Mouse (Mus musculus): ENCODE measurements around the gene Rnf111. TPM values are rescaled to one million over a fixed set of nuclear protein-coding genes. Genes with fewer than 3 reads are reported as not detected.
"Not testable (repeated sequence)": the region's sequence is repeated elsewhere in the genome, so short reads cannot be mapped to it uniquely, and the experiment has no call there.

The Rnf111 gene
- polyA plus RNA-seq, 1 experiment: 45.3 TPM

DNA sequence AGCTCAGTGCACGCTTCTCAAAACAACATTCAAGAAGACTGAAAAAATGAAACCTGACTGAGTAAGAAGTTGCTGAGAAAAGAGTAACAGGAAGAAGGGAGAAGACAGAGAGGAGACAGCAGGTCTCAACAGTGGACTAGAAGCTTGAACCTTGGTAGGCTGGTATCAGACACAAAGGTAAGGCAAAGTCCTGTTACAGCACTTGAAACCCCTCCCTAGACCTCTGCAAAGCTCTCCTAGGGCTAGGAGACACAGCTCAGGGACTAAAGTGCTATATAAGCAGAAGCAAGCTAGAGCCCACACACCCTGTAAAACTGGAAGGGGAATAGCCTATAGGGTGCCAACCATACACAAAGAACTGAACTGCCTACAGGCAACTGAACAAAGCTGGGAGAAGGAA, 30.1 kb downstream of the Rnf111 start:
- no peaks in the 10 kb centered on the region for H3K4me1 ChIP-seq (ENCODE audit: control insufficient read depth, insufficient read depth, low read length)
- TF ChIP-seq POLR2A (IDR thresholded peaks at IDR 0.05; ENCODE audit: low read depth, low read length) (no peak), CTCF (IDR thresholded peaks at IDR 0.05; ENCODE audit: borderline replicate concordance, insufficient read depth, low read length) (no peak)
- no peak overlapping the region for H3K27ac ChIP-seq (ENCODE audit: insufficient read depth, low read length)
- H3K4me3 ChIP-seq (ENCODE audit: insufficient read depth, low read length): no peak overlapping the region

DNA sequence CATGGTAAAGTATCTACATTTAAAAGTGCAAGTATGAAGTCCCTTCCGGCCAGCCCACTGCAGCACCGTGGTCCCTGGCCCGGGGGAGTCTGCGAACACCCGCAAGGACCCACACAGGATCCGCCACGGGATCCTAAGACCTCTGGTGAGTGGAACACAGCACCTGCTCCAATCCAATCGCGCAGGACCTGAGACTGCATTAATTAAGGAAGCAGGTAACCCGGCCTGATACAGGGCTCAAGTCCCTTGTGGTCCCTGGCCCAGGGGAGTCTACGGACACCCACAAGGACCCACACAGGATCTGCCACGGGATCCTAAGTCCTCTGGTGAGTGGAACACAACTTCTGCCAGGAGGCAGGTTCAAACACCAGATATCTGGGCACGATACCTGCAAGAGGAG, 40.4 kb downstream of the Rnf111 start:
- H3K4me1 ChIP-seq (ENCODE audit: control insufficient read depth, insufficient read depth, low read length); H3K27ac ChIP-seq (ENCODE audit: insufficient read depth, low read length); H3K4me3 ChIP-seq (ENCODE audit: insufficient read depth, low read length): not testable (repeated sequence)

DNA sequence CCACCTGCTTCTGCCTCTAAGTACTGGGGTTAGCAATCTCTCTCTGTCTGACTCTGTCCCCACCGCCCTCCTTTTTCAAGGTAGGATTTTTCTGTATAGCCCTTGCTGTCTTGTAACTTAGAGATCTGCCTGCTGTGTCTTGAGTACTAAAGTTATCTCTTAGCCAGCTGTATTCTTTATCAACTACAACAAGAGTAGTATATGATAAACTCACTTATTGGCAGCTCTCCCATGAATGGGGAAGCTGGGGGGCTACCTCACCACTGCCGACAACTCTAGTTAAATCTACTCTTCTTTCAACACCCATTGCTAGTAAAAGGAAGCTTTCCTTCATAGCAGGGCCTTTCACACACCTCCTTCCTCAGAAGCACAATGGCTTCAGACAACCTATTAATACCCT, 51.2 kb downstream of the Rnf111 start:
- H3K27ac ChIP-seq (ENCODE audit: insufficient read depth, low read length): no peak overlapping the region
- H3K4me3 ChIP-seq (ENCODE audit: insufficient read depth, low read length): no peak overlapping the region
- no peak for TF ChIP-seq CTCF (IDR thresholded peaks at IDR 0.05; ENCODE audit: borderline replicate concordance, insufficient read depth, low read length)
- no peak for TF ChIP-seq POLR2A (IDR thresholded peaks at IDR 0.05; ENCODE audit: low read depth, low read length)
- H3K4me1 ChIP-seq (ENCODE audit: control insufficient read depth, insufficient read depth, low read length): no peaks in the 10 kb centered on the region

DNA sequence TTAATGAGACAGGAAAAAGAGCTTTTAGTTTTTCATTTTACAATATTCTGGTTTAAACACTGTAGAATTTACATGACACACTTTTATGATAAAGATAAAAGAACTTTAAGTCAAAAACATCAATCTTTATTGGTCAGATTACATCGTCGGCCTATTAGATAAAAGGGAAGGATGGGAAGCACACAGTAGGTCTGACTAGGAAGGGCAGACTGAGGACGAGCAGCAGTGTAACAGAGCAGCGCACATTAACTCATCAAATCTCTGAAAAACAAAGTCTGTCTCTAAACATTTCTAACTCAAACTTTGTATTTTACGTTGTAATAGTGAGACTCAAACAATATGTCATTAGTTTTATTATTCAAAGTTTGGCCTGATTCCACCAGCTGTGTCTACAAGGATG, 54.5 kb downstream of the Rnf111 start:
- H3K4me1 ChIP-seq (ENCODE audit: control insufficient read depth, insufficient read depth, low read length): no peaks in the 10 kb centered on the region
- H3K27ac ChIP-seq (ENCODE audit: insufficient read depth, low read length): no peak overlapping the region
- no peak overlapping the region for H3K4me3 ChIP-seq (ENCODE audit: insufficient read depth, low read length)
- TF ChIP-seq POLR2A (IDR thresholded peaks at IDR 0.05; ENCODE audit: low read depth, low read length) (no peak), CTCF (IDR thresholded peaks at IDR 0.05; ENCODE audit: borderline replicate concordance, insufficient read depth, low read length) (no peak)

DNA sequence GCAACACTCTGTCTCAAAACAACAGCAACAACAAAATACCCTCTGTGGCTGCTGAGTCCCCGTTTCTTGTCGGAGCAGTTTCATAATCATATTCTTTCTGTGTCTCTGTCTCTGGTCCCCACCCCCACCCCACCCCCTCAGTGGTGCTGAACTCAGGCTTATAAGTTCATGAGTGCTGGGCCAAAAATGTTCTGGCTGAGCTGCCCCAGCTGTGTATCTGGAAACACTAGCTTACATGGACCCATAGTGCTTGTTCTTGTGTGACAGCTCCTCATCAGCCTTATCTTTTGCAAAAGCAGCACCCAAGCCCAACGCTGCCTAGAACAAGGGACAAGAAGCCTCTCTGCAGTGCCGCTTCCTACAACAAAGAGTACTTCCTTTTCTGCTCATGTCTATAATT, 63.6 kb downstream of the Rnf111 start:
- Histone ChIP-seq H3K4me1 (ENCODE audit: control insufficient read depth, insufficient read depth, low read length) (no peaks in the 10 kb centered on the region), H3K4me3 (ENCODE audit: insufficient read depth, low read length) (no peak overlapping the region), H3K27ac (ENCODE audit: insufficient read depth, low read length) (no peak overlapping the region)
- TF ChIP-seq POLR2A (IDR thresholded peaks at IDR 0.05; ENCODE audit: low read depth, low read length) (no peak), CTCF (IDR thresholded peaks at IDR 0.05; ENCODE audit: borderline replicate concordance, insufficient read depth, low read length) (no peak)

DNA sequence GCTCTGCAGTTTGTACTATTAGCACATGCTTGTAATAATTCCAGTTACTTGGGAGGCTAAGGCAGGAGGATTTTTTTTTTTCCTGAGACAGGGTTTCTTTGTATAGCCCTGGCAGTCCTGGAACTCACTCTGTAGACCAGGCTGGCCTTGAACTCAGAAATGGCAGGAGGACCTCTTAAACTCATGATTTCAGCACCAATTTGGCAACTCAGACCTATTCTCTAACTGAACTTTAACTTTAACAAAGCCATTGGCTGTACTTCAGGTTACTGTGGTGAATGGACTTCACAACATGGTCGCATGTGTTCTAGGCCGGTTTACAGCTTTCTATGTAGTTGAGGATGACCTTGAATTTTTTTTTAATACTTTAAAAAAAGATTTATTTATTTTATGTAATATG, 80.9 kb downstream of the Rnf111 start:
- no peaks in the 10 kb centered on the region for H3K4me1 ChIP-seq (ENCODE audit: control insufficient read depth, insufficient read depth, low read length)
- no peak overlapping the region for H3K4me3 ChIP-seq (ENCODE audit: insufficient read depth, low read length)
- TF ChIP-seq CTCF (IDR thresholded peaks at IDR 0.05; ENCODE audit: borderline replicate concordance, insufficient read depth, low read length) (no peak), POLR2A (IDR thresholded peaks at IDR 0.05; ENCODE audit: low read depth, low read length) (no peak)
- H3K27ac ChIP-seq (ENCODE audit: insufficient read depth, low read length): no peak overlapping the region

DNA sequence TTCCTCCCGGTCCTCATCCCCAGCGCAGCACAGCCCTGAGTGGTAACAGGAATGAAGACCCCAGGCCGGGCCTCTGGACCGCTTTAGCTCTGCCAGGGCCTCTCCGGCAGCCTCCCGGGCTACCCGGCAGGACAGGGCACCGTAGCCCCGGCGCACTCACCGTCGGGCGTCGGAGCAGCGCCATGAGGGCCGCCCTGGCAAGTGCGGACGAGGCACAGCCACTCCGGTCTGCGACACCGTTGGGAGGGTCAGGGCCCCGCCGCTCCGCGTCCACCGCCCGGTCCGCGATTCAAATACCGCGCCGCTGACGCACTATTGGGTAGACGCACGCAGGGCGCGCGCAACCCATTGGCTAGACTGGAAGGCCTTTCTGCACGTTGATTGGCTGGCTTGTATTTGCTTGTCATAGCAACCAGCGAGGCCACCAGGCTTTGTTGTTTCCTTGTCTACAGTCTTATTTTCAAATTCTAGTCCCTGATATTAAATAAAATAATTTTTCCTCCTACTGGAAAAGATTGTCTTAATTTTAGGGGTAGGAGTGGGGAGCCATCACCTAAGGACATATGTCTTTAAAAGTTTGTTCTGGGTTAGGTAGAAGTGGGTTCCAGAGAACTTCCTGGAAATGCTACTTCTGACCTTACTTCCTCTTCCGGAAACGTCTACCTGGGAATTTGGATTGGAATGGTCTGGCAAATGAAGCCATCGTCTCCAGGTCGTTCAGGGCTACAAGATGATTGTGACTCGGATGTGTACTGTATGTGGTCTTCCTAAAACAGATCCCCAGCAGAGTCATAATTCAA, 82.1 kb downstream of the Rnf111 start, which contains the start of gene Ccnb2:
Ccnb2 (minus strand) TSS at position 291 of the 800 bp plus-strand sequence.
- Histone ChIP-seq H3K27ac (ENCODE audit: insufficient read depth, low read length) (no peak within 1 kb of the TSS), H3K4me3 (ENCODE audit: insufficient read depth, low read length) (peak within 1 kb of the TSS; percentile 56), H3K4me1 (ENCODE audit: control insufficient read depth, insufficient read depth, low read length) (no peaks in the 10 kb centered on the region)
- TF ChIP-seq POLR2A (IDR thresholded peaks at IDR 0.05; ENCODE audit: low read depth, low read length) (peak; percentile 76), CTCF (IDR thresholded peaks at IDR 0.05; ENCODE audit: borderline replicate concordance, insufficient read depth, low read length) (no peak)

DNA sequence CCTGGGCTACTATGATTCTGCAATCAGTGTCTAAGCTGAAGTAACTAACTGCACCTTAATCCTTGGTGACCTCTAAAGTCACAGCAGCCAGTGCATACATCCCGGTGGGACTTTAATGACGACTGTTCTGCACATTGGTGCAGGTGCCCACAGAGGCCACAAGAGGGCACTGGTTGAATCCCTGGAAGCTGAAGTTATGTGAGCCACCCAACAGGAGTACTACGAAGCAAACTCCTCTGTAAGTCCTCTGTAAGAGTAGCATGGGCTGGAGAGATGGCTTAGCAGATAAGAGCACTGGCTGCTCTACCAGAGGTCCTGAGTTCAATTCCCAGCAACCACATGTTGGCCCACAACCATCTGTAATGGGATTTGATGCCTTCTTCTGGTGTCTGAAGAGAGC, 87.1 kb downstream of the Rnf111 start:
- no peak for TF ChIP-seq POLR2A (IDR thresholded peaks at IDR 0.05; ENCODE audit: low read depth, low read length)
- no peak for TF ChIP-seq CTCF (IDR thresholded peaks at IDR 0.05; ENCODE audit: borderline replicate concordance, insufficient read depth, low read length)
- no peaks in the 10 kb centered on the region for H3K4me1 ChIP-seq (ENCODE audit: control insufficient read depth, insufficient read depth, low read length)
- H3K4me3 ChIP-seq (ENCODE audit: insufficient read depth, low read length): no peak overlapping the region
- no peak overlapping the region for H3K27ac ChIP-seq (ENCODE audit: insufficient read depth, low read length)

DNA sequence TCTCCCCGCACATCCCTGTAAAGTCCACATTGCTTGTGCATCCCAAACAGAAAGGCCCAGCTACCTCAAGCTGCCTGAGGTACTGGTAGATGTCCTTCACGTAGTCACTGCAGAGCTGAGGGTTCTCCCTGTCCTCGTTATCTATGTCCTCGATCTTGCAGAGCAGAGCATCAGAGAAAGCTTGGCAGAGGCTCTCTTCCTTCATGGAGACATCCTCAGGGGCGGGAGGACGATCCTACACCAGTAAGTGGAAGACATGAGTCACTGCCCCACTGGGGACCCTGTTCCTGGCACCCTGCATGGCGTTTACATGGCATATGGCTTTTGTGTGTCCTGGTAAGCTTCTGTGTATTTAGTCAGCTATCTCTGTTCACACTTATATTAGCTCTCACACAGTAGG, 90.5 kb downstream of the Rnf111 start:
- no peak overlapping the region for H3K27ac ChIP-seq (ENCODE audit: insufficient read depth, low read length)
- no peak overlapping the region for H3K4me3 ChIP-seq (ENCODE audit: insufficient read depth, low read length)
- TF ChIP-seq POLR2A (IDR thresholded peaks at IDR 0.05; ENCODE audit: low read depth, low read length) (no peak), CTCF (IDR thresholded peaks at IDR 0.05; ENCODE audit: borderline replicate concordance, insufficient read depth, low read length) (no peak)
- no peaks in the 10 kb centered on the region for H3K4me1 ChIP-seq (ENCODE audit: control insufficient read depth, insufficient read depth, low read length)

DNA sequence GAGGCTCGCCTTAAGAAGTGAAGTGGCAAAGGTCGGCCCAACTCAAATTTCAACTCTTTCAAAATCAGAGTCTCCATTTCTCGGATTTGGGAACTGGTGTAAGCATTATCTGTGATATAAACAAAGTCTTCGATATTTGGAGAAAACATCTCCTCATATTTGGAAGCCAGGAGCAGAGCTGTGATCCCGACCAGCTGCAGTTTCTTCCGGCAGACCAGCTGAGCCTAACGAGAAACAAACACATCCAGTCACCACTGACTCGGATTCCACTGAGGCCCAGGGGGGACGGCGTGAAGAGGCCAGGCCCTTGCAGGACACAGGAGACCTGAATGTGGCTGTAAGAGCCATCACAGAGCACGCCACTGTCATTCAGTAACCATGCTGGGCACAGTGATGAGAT, 92.9 kb downstream of the Rnf111 start:
- Histone ChIP-seq H3K4me3 (ENCODE audit: insufficient read depth, low read length) (no peak overlapping the region), H3K4me1 (ENCODE audit: control insufficient read depth, insufficient read depth, low read length) (no peaks in the 10 kb centered on the region), H3K27ac (ENCODE audit: insufficient read depth, low read length) (no peak overlapping the region)
- TF ChIP-seq POLR2A (IDR thresholded peaks at IDR 0.05; ENCODE audit: low read depth, low read length): no peak
- TF ChIP-seq CTCF (IDR thresholded peaks at IDR 0.05; ENCODE audit: borderline replicate concordance, insufficient read depth, low read length): no peak

All from embryonic fibroblast, embryonic 13.5 days (primary cell).